Mouse (Mus musculus) cerebellum, adult 2 months (tissue): ENCODE results near the gene Ncln. TPM values are rescaled to one million over a fixed set of nuclear protein-coding genes. Genes with fewer than 3 reads are reported as not detected.

Experiments used
- DNase-seq, 2 experiments: peaks; one replicate each; pipeline ENCODE4 v3.0.0; 2021
- H3K27ac ChIP-seq: fragments of 200-500 bp; 2 replicates; pipeline ENCODE4 v1.5.1; 2012; ENCODE audit warnings: low read length, control low read depth, inconsistent platforms; ENCODE audit not compliant: insufficient read depth
- H3K27me3 ChIP-seq: fragments of 200-500 bp; 2 replicates; pipeline ENCODE4 v1.6.1; 2012; ENCODE audit warnings: inconsistent platforms, mild to moderate bottlenecking, low read length, moderate library complexity; ENCODE audit not compliant: control insufficient read depth, insufficient read depth
- H3K4me1 ChIP-seq: fragments of 200-500 bp; 2 replicates; pipeline ENCODE4 v1.6.1; 2011; ENCODE audit warnings: low read length; ENCODE audit not compliant: control insufficient read depth, insufficient read depth
- H3K4me3 ChIP-seq: fragments of 200-500 bp; replicated peaks from 2 replicates; pipeline ENCODE3; 2011; ENCODE audit warnings: mild to moderate bottlenecking, low read depth, low read length, control low read depth; ENCODE audit not compliant: insufficient read depth
- CTCF ChIP-seq: fragments of 200-500 bp; IDR thresholded peaks from 2 replicates; pipeline ENCODE4 v1.5.1; 2011; ENCODE audit warnings: low read depth, mild to moderate bottlenecking, control low read depth, low read length, moderate library complexity, borderline replicate concordance; ENCODE audit not compliant: insufficient read depth
- POLR2A ChIP-seq: fragments of 200-500 bp; IDR thresholded peaks from 2 replicates; pipeline ENCODE4 v1.6.1; 2011; ENCODE audit warnings: low read length, control low read depth, borderline replicate concordance; ENCODE audit not compliant: insufficient read depth
- whole genome bisulfite sequencing: fragments of 180-500 bp; shearing (Covaris S2); methylation state at CpG from one replicate; pipeline ENCODE4 v1.1.7; 2018; 5-methylcytosine and 5-hydroxymethylcytosine counted together
- polyA plus RNA-seq: library from polyadenylated mRNA; depleted of rRNA; stranded (reverse); fragments of >200 nt; gene quantifications from 2 replicates; pipeline ENCODE4 v1.2.3, GENCODE M21; 2012

The Ncln gene
- polyA plus RNA-seq, 1 experiment: 116 TPM

- no peak for TF ChIP-seq CTCF
- H3K4me1 ChIP-seq: peaks cover 10% of the 10 kb centered on the region
- DNase-seq: peak in 1 of 2 experiments; percentile 11
- no peak overlapping the region for H3K4me3 ChIP-seq
- H3K27me3 ChIP-seq: no peaks in the 10 kb centered on the region
- no peak overlapping the region for H3K27ac ChIP-seq
- 84% methylated on average over 9 of the region's 9 CpGs for WGBS
Measured at GRCm38 (mm10) chr10:81491018-81491417, 5.2 kb downstream of the Ncln start.

DNA sequence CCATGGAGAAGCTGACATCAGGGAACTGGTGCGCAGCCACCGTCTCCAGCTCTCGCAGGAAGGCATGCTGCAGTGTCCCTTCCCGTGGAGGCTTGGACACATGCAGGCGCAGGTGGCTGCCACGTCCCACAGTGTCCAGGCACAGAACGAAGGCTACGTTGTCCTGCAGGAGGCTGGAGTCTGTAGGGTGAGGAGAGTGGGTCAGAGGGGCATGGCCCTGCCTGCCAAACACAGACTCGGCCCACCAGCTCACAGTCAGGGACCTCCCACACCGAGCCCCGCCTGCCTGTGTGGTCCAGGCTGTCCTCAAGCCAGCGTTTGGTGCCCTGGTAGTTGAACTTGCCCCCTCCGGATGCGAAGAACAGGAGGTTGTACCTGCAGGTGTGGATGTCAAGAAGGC lies 6.3 kb downstream of the Ncln start:
- TF ChIP-seq POLR2A (no peak), CTCF (no peak)
- no peak overlapping the region for H3K4me3 ChIP-seq
- DNase-seq: no peak
- H3K27ac ChIP-seq: no peak overlapping the region
- H3K4me1 ChIP-seq: peaks cover 7% of the 10 kb centered on the region
- 67% methylated on average over 14 of the region's 14 CpGs for WGBS
- no peaks in the 10 kb centered on the region for H3K27me3 ChIP-seq

DNA sequence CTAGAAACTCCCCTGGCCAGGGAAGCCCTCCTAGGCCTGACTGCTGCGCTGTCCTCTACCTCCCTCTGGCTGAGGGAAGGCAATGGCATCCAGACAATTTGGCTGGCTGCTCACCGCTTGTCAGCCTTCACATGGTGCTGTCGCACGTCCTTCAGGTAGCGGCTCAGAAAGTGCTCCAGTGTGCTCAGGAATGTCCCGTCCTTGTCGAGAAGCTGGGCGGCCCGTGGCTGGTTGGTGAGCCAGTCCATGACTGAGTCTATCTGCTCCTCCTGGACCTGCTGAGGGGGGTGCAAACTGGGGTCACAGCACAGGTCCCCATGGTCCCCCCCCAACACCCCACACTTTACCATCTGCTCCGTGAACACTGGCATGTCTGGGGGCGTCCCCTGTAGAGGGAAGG lies 8.1 kb downstream of the Ncln start:
- no peak overlapping the region for H3K27ac ChIP-seq
- H3K4me1 ChIP-seq: no peaks in the 10 kb centered on the region
- no peak overlapping the region for H3K4me3 ChIP-seq
- TF ChIP-seq POLR2A (no peak), CTCF (no peak)
- 63% methylated on average over 11 of the region's 11 CpGs for WGBS
- H3K27me3 ChIP-seq: no peaks in the 10 kb centered on the region
- no peak for DNase-seq

- TF ChIP-seq CTCF (no peak), POLR2A (no peak)
- H3K4me3 ChIP-seq: no peak overlapping the region
- DNase-seq: no peak
- no peak overlapping the region for H3K27ac ChIP-seq
- no peaks in the 10 kb centered on the region for H3K27me3 ChIP-seq
- 42% methylated on average over 10 of the region's 10 CpGs for WGBS
- 0 out of 2 replicates have a peak, but pooled peaks cover 2% of the 10 kb centered on the region for H3K4me1 ChIP-seq
Measured at GRCm38 (mm10) chr10:81486496-81486895, 9.7 kb downstream of the Ncln start.

GRCm38 (mm10) chr10:81485479-81486018 lies 10.6 kb downstream of the Ncln start:
- DNase-seq: no peak
- no peak for TF ChIP-seq POLR2A
- no peak for TF ChIP-seq CTCF
- H3K27ac ChIP-seq: no peak overlapping the region
- 67% methylated on average over 7 of the region's 7 CpGs for WGBS
- no peaks in the 10 kb centered on the region for H3K27me3 ChIP-seq
- H3K4me3 ChIP-seq: no peak overlapping the region
- 0 out of 2 replicates have a peak, but pooled peaks cover 2% of the 10 kb centered on the region for H3K4me1 ChIP-seq

DNA sequence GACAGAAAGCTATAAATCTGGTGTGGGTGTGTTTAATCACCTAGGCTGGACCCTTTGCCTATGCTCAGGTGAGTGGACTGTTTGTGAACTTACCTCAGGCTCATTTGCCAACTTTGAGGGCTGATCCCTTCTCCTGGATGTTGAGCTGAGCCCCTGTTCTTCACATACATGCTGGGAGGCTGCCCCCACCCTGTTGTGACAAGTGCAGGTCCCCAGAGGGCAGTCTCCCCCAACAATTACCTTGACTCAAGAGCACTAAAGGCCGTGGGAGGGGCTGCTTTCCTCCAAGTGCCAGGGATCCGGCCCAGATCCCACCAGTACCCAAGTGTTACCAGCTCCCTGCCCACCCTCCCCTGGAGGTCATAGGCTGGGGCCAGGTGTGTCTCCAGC lies 11.1 kb downstream of the Ncln start:
- Histone ChIP-seq H3K27me3 (no peaks in the 10 kb centered on the region), H3K27ac (no peak overlapping the region), H3K4me3 (no peak overlapping the region), H3K4me1 (0 out of 2 replicates have a peak, but pooled peaks cover 2% of the 10 kb centered on the region)
- WGBS: 14% methylated on average over 2 of the region's 2 CpGs
- TF ChIP-seq CTCF (no peak), POLR2A (no peak)
- no peak for DNase-seq

GRCm38 (mm10) chr10:81484441-81485059 lies 11.6 kb downstream of the Ncln start:
- no peak for DNase-seq
- Histone ChIP-seq H3K27ac (no peak overlapping the region), H3K27me3 (no peaks in the 10 kb centered on the region), H3K4me3 (no peak overlapping the region), H3K4me1 (peaks cover 5% of the 10 kb centered on the region; the same call in 1 of the 2 replicates)
- TF ChIP-seq CTCF: no peak
- no peak for TF ChIP-seq POLR2A
- WGBS: 36% methylated on average over 6 of the region's 6 CpGs

GRCm38 (mm10) chr10:81483983-81484382 lies 12.2 kb downstream of the Ncln start:
- WGBS: 14% methylated on average over 9 of the region's 9 CpGs
- H3K27ac ChIP-seq: no peak overlapping the region
- peak in 1 of 2 experiments; percentile 50 for DNase-seq
- TF ChIP-seq POLR2A (no peak), CTCF (peak; percentile 58; the same call in 1 of the 2 replicates)
- H3K4me3 ChIP-seq: no peak overlapping the region
- H3K27me3 ChIP-seq: no peaks in the 10 kb centered on the region
- H3K4me1 ChIP-seq: peaks cover 5% of the 10 kb centered on the region; the same call in 1 of the 2 replicates
